Mouse (Mus musculus): ENCODE results near the gene Ttc27.
"Not testable (repeated sequence)": the region's sequence is repeated elsewhere in the genome, so short reads cannot be mapped to it uniquely, and the experiment has no call there.

Ttc27 gene

GRCm38 (mm10) chr17:74717618-74718151 lies at the start of gene Ttc27:
Gene Ttc27, plus strand, starts transcription at chr17:74717732.
- peak; percentile 98 for DNase-seq (ENCODE audit: low spot score)

- DNase-seq (ENCODE audit: low spot score), result no peak
These were observed 49.5 kb upstream of the Ttc27 start for GRCm38 (mm10) chr17:74668010-74668409.

DNA sequence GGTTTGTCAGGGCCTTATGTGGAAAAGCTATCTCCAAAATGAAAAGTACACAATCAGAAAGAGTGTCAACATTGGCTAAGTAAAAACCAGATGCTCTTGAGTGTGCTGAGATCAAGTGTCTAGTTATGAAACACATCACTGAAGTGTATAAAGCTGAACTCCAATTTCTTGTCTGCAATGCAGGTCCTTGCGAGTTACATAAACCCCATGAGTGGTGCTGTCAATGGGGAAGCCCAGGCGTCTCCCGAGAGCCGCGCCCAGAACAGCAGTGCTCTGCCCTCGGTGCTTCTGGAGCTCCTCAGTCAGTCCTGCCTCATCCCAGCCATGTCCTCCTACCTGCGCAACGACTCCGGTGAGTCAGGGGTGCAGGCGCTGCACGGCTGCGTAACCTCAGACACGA lies 47.5 kb upstream of the Ttc27 start:
- no peak for DNase-seq (ENCODE audit: low spot score)

DNA sequence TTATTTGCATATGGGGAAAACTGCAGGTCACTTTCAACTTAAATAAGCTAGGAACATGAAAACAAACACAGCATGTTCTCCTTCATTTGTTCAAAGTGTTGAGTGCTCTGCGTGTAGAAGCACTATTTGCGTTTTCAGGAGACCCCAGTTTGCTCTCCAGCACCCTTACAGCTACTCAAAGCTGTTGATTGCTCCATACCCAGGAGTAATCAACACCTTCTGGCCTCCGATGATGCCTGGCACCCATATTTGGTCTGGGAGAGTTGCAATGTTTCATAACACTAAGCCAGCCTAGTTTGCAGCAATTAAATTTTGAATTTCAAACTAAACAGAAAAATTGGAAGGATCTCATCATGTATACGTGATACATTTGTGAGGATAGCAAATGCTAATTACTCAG lies 45.1 kb upstream of the Ttc27 start:
- DNase-seq (ENCODE audit: low spot score), result no peak

DNA sequence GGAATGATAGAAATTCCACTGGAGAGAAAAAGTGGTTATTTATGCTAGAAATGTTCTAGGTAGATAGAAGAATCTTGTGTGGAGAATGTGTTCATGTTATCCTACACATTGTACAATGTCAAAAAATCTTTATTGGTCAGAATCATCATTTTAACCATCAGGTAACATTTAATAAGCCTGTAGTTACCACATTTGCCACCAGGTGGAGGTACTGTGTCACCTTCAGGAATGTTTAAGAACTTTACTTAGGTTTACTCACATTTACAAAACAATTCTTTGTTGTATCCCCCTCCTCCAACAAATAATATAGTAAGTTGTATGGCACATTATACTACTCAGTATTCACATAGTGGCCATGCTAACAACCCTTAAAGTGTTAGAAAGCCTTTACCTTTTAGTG lies 44.3 kb upstream of the Ttc27 start:
- peak; percentile 52 for DNase-seq (ENCODE audit: low spot score)

GRCm38 (mm10) chr17:74678061-74678460 lies 39.5 kb upstream of the Ttc27 start:
- DNase-seq (ENCODE audit: low spot score), result no peak

- DNase-seq (ENCODE audit: low spot score), result no peak
These were observed 32.6 kb upstream of the Ttc27 start for GRCm38 (mm10) chr17:74684927-74685326.

DNA sequence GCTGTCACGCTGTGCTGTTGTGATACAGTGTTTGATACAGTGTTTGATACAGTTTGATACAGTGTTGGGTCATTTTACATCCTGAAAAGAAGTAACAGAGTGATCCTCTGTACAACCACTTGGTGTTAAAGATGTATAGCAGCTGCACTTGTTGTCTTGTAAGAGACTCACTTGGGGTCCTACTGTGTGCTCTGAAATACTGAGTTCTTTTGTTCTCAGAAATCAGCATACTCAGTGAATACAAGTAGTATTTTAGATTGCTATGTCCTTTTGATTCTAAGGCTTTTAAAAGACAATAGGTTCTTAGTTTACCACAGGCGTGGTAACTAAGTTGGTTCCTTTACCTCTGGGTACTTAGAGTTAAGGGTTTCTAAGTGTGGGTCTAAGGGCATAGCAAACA lies 29.0 kb upstream of the Ttc27 start:
- DNase-seq (ENCODE audit: low spot score), result no peak

GRCm38 (mm10) chr17:74689406-74689805 lies 28.1 kb upstream of the Ttc27 start:
- DNase-seq (ENCODE audit: low spot score), result no peak

GRCm38 (mm10) chr17:74701661-74702060 lies 15.9 kb upstream of the Ttc27 start:
- not testable (repeated sequence) for DNase-seq (ENCODE audit: low spot score)

DNA sequence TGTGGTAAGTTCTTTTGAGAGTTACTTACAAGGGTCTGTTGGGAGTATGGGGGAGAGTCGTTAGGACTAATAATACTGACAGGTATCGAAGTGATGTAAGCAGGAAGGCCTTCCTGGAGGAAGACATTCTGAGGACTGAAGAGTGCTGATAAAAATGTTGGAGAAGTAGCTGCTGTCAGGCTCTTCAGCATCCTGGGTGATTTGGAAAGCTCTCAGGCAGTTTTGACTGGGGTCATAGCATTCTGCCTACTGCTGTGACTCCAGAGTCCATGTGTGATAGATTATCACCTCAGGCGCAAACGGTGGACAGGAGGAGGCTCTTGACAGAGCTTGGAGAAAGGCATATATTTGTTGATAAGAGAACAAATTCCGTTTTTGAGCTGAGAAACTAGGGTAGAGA lies 12.1 kb upstream of the Ttc27 start:
- no peak for DNase-seq (ENCODE audit: low spot score)

DNA sequence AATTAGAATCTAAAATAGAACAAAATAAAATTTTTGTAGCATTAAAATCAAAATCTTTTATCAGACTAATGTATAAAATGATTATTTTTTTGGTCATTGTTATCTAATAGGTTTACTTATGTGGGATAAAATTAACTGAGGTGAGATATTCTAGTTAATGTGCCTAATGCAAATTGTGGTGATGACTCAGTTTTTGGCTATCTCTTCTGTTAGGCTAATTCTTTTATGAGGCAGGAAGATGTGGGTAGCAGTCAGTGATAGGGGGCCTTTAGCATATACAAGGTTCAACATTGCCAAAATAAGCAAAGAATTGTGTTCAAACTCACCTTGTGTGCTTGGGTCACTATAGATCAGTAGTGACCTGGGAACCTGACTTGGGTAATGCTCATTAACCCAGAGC lies 10.9 kb upstream of the Ttc27 start:
- DNase-seq (ENCODE audit: low spot score), result no peak

DNA sequence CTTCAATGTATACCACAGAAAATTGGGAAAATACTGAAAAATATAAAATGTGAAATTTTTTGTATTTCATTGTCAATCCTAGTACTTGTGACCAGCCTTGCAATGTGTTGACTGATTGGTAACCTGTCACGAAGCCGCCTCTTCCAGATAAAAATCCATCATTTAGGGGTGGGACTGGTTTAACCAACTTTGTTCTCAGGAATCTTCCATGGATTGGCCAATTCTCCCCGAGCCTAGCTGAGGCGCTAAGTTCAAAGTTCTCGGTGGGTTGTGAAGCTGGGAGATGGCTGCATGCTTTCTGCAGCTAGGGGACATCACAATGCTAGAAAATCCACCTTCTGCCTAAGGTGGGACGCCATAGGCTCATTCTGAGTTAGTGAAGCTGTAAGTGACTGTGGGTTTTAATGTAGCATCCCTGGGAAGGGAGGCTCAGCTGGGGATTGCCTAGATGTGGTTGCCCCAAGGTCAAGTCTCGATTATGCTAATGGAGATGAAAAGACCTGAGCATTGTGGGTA lies 9.8 kb upstream of the Ttc27 start:
- DNase-seq (ENCODE audit: low spot score), result no peak

DNA sequence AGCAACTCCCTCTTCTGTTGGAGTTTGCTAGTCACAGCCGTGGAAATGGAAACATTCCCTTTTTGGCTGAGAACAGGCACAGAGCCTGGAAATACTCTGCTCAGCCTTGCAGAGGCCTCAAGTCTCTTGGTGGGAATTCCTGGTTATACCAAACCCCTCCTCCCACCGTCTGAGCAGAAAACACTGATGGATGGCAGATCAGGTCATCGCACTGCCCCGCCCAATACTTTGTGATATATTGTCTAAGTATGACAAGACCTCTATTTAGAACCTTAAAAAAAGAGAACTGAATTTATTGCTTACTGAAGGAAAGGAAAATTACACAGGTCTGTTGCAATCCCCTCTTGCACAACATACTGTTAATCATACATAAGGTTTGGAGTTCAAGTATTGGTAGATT lies 6.8 kb upstream of the Ttc27 start:
- DNase-seq (ENCODE audit: low spot score), result no peak

GRCm38 (mm10) chr17:74711627-74712026 lies 5.9 kb upstream of the Ttc27 start:
- no peak for DNase-seq (ENCODE audit: low spot score)

DNA sequence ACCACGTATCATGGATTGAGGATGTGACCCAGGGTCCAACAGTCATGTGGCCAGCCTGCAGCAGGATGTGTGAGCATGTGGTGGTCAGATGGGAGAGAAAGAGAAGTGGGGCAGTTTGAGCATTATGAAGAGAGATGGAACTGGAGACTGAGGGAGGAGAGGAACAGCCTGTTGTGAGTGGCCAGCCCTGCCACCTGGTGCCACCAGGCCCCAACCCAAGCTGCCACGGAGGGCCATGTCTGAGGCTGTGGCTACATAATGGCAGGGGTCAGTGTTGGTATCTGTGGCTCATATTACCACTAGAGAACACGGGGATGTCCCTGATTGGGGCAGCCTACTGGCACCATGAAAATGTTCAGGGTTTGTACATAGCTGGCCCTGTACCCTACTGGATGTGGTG lies 2.4 kb upstream of the Ttc27 start:
- no peak for DNase-seq (ENCODE audit: low spot score)

- DNase-seq (ENCODE audit: low spot score), result no peak
These were observed 1.8 kb upstream of the Ttc27 start for GRCm38 (mm10) chr17:74715724-74716123.

- DNase-seq (ENCODE audit: low spot score), result no peak
These were observed 889 bp upstream of the Ttc27 start for GRCm38 (mm10) chr17:74716643-74717042.

- no peak for DNase-seq (ENCODE audit: low spot score)
These were observed 378 bp upstream of the Ttc27 start for GRCm38 (mm10) chr17:74717091-74717617.

- no peak for DNase-seq (ENCODE audit: low spot score)
These were observed 15.3 kb downstream of the Ttc27 start for GRCm38 (mm10) chr17:74732872-74733271.

GRCm38 (mm10) chr17:74735392-74735791 lies 17.9 kb downstream of the Ttc27 start:
- DNase-seq (ENCODE audit: low spot score), result no peak

- DNase-seq (ENCODE audit: low spot score), result no peak
These were observed 32.1 kb downstream of the Ttc27 start for GRCm38 (mm10) chr17:74749659-74750058.

DNA sequence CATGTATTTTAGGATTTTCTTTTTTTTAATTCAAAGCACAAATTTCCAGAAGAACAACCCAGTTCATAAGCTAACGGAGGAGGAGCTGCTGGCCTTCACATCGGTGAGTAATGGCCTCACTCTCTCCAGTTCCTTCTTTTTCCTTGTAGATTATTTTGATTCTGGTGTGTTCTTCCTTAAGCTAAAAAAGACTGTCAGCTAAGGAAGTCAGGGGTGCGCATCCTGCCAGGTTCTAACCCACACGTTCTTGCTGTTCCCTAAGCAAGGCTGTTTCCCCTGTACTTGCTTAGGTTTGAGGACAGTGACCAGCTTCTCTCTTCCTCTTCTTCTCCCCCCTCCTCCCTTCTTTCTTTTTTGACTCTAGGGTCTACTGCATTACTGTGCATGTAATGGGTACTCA lies 33.5 kb downstream of the Ttc27 start:
- no peak for DNase-seq (ENCODE audit: low spot score)

DNA sequence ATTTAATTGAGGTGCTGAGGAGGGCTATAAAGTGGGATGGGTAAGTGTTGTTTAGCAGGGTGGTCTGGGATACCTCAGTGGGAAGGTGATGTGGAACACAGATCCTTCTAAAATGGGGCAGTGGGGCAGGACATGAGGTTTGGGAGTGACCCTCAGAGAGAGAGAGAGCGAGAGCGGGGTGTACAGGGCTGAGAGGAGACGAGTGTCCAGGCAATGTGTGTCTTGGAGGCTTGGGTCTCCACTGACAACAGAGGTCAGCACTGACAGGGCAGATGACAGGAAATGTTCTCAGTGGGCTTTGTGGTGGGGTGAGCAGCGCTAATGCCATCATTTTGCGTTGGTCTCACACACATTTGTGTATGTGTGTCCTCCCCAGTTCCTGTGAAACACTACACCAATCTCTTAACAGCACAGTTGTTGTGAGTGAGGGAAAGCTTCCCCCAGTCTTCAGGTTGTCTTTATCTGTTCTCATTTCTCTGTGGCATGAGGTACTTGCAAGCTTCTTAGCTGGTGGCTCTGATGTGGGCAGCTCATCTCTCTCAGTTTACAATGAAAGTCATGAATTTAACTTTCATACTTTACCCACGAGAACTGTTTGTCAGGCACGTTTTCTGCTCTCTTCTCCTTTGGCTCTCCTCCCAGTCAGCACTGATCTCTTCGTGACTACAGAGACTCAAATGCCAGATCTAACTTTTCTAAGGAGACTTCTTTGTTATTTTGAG lies 35.5 kb downstream of the Ttc27 start:
- DNase-seq (ENCODE audit: low spot score), result no peak

Measured in urinary bladder, postnatal 14 days (tissue).